Mouse (Mus musculus) forebrain, embryonic 16.5 days (tissue): Measurements from ENCODE around the gene Hivep3. TPM values are rescaled to one million over a fixed set of nuclear protein-coding genes. Genes with fewer than 3 reads are reported as not detected.
A peak's percentile ranks its signal among the peaks of the same experiment; 100 is the strongest.

ENCODE experiments used
- ATAC-seq: fragments of 200-750 bp; cut with Nextera tagmentation; 2 replicates; pipeline ENCODE4 v1.8.0; 2017; ENCODE audit warnings: mild to moderate bottlenecking, moderate library complexity
- H3K27ac ChIP-seq: fragments of 300-500 bp; sonication (generic); 2 replicates; pipeline ENCODE4 v1.5.1; 2014; ENCODE audit warnings: low read length, control low read depth
- H3K27me3 ChIP-seq: fragments of 300-500 bp; sonication (generic); replicated peaks from 2 replicates; pipeline ENCODE4 v1.6.1; 2014; ENCODE audit warnings: low read length; ENCODE audit not compliant: control insufficient read depth, insufficient read depth
- H3K36me3 ChIP-seq: fragments of 300-500 bp; sonication (generic); 2 replicates; pipeline ENCODE4 v1.6.1; 2014; ENCODE audit not compliant: control insufficient read depth, insufficient read depth
- H3K4me1 ChIP-seq: fragments of 300-500 bp; sonication (generic); replicated peaks from 2 replicates; pipeline ENCODE4 v1.6.1; 2014; ENCODE audit warnings: low read length; ENCODE audit not compliant: control insufficient read depth, insufficient read depth
- H3K4me2 ChIP-seq: fragments of 300-500 bp; sonication (generic); 2 replicates; pipeline ENCODE4 v1.6.1; 2014; ENCODE audit warnings: mild to moderate bottlenecking, low read length, control low read depth
- H3K4me3 ChIP-seq: fragments of 300-500 bp; sonication (generic); replicated peaks from 2 replicates; pipeline ENCODE4 v1.5.1; 2014; ENCODE audit warnings: mild to moderate bottlenecking, low read length, control low read depth
- H3K9ac ChIP-seq: fragments of 300-500 bp; sonication (generic); replicated peaks from 2 replicates; pipeline ENCODE4 v1.6.1; 2014; ENCODE audit warnings: low read depth, low read length, control low read depth
- H3K9me3 ChIP-seq: fragments of 300-500 bp; sonication (generic); 2 replicates; pipeline ENCODE4 v1.6.1; 2016; ENCODE audit warnings: low read length; ENCODE audit not compliant: control insufficient read depth
- WGBS: fragments of 180-500 bp; shearing (Covaris S2); extraction: QIAGEN DNeasy Blood & Tissue Kit; methylation state at CpG from one replicate; pipeline ENCODE4 v1.1.7; 2014; 5-methylcytosine and 5-hydroxymethylcytosine counted together
- polyA plus RNA-seq: library from polyadenylated mRNA; unstranded; fragments of >200 nt; fragmentation: Nextera tagmentation; extraction: Ambion mirVana; gene quantifications from 2 replicates; pipeline ENCODE4 v1.2.1, GENCODE M21; 2015

Gene Hivep3
- polyA plus RNA-seq, 1 experiment from 2014 or later: 26.4 TPM

DNA sequence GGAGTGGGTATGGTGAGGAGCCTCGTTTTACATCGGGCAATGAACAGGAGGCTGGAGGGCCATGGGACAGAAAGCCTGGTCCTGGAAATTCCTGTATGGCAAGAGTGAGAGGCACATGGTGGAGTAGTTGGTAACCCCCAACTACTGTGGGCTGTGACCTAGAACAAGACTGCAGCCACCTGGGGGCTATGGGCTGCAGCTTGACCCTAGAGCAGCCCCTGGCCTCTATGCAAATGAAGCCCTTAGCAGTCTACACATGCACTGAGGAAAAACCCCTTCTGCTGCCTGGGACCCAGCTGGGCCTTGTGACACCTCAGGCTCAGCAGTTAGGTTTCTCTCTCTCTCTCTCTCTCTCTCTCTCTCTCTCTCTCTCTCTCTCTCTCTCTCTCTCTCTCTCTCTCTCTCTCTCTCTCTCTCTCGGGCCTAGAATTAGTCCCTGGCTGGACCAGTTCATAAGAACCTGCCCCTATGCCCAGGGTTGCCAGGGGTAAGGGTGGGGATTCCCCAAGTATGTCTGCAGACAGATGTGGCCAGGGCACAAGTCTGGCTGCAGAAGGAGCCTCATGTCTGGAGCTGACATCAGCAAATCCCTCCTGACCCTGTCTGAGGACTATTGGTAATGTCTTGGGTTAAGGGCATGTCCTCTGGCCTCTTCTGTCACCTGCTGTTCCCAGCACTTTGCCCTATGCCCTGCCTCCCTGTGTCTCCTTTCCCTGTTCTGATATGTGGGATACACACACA lies 243.0 kb downstream of the Hivep3 start:
- ATAC-seq: no peak
- no peaks in the 10 kb centered on the region for H3K36me3 ChIP-seq
- H3K4me1 ChIP-seq: peaks cover 19% of the 10 kb centered on the region
- H3K27ac ChIP-seq: no peak overlapping the region
- no peak overlapping the region for H3K4me2 ChIP-seq
- no peaks in the 10 kb centered on the region for H3K27me3 ChIP-seq
- no peak overlapping the region for H3K9ac ChIP-seq
- H3K4me3 ChIP-seq: no peak overlapping the region
- 24% methylated on average over 3 of the region's 3 CpGs for WGBS
- H3K9me3 ChIP-seq: no peaks in the 10 kb centered on the region

DNA sequence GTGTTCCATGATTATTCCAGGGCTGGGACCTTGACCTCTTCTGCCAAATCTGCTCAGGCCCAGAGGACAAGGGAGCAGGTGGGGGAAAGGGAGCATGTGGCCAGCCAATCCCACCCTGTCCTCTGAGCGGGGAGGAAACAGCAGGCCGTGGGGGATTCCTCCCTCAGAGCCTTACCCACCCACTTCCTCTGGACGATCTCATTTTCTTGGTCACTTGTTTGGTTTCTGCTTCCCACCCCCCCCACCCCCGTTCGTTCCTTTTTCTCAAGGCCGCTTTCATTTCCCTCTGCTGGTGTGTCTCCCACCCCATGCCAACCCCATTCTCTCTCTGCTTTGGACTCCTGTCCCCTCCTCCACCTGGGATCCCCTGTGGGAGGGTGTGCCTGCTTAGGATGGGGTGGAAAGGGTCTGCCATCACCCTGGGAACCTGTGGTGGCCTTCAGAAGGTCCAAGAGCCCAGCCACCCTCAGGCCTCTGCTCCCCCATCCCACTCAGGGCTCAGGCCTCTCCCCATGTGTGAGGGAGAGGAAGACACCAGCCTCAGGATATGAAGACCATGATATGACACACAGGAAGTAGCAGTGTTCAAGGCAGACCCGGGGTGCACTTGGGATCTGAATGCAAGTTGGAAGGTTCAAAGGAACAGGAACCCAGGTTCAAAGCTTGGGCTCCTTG lies 244.4 kb downstream of the Hivep3 start:
- peaks cover 10% of the 10 kb centered on the region; the same call in 1 of the 2 replicates for H3K4me1 ChIP-seq
- no peaks in the 10 kb centered on the region for H3K27me3 ChIP-seq
- H3K4me3 ChIP-seq: no peak overlapping the region
- H3K4me2 ChIP-seq: no peak overlapping the region
- no peak for ATAC-seq
- H3K9me3 ChIP-seq: no peaks in the 10 kb centered on the region
- H3K9ac ChIP-seq: no peak overlapping the region
- H3K36me3 ChIP-seq: no peaks in the 10 kb centered on the region
- WGBS: 83% methylated on average over 7 of the region's 7 CpGs
- no peak overlapping the region for H3K27ac ChIP-seq

DNA sequence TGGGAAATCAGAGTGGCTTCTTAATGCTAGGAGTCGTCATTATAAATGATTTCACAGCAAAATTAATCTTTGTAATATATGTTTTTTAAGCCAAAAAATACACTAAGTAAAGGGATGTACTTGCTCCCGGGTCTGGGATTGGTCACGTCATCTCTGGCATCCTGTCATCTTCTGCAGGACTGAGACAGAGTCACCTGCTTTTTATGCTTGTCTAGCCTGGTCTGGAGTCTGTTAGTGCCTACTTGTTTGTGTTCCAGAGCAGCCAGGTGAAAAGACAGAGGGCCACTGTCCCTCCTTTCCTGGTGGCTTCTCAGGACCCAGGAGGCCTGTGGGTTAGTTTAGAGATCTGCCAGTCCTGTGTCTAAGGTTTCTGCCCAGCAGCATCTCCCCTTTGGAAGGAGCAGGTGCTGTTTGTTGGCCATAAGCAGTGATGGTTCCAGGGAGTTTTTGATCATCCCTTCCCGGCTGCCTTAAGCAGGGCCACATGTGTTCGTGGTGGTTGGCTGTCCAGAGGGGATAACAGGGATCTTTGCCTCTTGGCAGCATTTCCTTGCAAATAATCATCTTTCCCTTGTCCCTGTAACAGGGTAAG lies 245.8 kb downstream of the Hivep3 start:
- no peak for ATAC-seq
- Histone ChIP-seq H3K4me3 (no peak overlapping the region), H3K27ac (no peak overlapping the region), H3K4me1 (peaks cover 6% of the 10 kb centered on the region; the same call in 1 of the 2 replicates), H3K4me2 (no peak overlapping the region), H3K9ac (no peak overlapping the region), H3K36me3 (no peaks in the 10 kb centered on the region), H3K27me3 (no peaks in the 10 kb centered on the region), H3K9me3 (no peaks in the 10 kb centered on the region)
- 78% methylated on average over 5 of the region's 5 CpGs for WGBS

DNA sequence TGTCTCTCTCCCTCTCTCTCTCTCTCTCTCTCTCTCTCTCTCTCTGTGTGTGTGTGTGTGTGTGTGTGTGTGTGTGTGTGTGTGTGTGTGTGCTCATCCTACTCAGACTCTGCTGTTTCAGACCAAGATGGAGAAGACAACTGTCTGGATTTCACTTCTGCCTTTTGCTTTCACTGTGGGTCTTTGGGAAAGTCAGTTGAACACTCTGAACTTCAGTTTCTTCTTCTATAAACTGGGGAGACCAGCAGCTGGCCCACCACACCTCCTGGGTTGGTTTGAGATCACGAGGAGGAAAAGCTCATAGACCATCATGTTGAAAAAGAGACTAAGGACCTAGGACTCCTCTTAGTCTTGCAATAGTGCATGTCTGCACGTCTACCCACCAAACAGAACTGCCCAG lies 246.3 kb downstream of the Hivep3 start:
- no peak overlapping the region for H3K9ac ChIP-seq
- H3K4me1 ChIP-seq: peaks cover 6% of the 10 kb centered on the region; the same call in 1 of the 2 replicates
- no peak for ATAC-seq
- no peak overlapping the region for H3K4me2 ChIP-seq
- H3K27ac ChIP-seq: no peak overlapping the region
- 71% methylated on average over 2 of the region's 2 CpGs for WGBS
- no peaks in the 10 kb centered on the region for H3K27me3 ChIP-seq
- no peak overlapping the region for H3K4me3 ChIP-seq
- no peaks in the 10 kb centered on the region for H3K36me3 ChIP-seq
- no peaks in the 10 kb centered on the region for H3K9me3 ChIP-seq

DNA sequence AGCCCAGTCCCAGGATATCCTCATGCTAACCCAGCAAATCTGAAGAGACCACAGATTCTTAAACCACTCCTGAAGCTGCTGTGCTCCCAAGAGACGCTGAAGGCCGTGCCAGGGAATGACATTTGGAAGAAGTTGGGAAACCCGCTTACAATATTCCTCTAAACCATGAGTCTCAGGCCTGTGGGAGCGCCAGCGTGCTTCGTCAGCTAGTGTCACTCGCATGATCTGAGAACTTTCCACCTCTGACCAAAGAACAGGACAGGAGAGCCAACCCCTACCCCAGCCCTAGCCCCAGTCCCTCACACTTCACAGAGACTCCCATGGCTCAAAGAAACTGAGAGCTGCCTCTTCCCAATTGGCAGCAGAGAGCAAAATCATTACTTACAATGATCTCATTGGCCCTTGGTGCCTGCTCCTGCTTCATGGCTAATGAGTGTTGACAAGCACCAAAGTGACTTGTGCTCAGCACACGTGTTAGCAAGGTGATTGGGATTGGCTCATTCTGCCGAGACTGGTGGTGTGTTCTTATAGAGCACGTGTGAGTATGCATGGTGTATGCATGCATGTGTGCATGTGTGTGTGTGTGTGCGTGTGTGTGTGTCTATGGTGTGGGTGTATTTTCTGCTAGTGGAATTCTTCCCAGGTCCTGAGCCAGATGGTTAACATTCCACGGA lies 247.6 kb downstream of the Hivep3 start:
- Histone ChIP-seq H3K9me3 (no peaks in the 10 kb centered on the region), H3K27ac (no peak overlapping the region), H3K4me3 (no peak overlapping the region), H3K27me3 (no peaks in the 10 kb centered on the region), H3K4me2 (no peak overlapping the region), H3K9ac (no peak overlapping the region), H3K36me3 (no peaks in the 10 kb centered on the region), H3K4me1 (peaks cover 6% of the 10 kb centered on the region)
- ATAC-seq: no peak
- 78% methylated on average over 12 of the region's 12 CpGs for WGBS

DNA sequence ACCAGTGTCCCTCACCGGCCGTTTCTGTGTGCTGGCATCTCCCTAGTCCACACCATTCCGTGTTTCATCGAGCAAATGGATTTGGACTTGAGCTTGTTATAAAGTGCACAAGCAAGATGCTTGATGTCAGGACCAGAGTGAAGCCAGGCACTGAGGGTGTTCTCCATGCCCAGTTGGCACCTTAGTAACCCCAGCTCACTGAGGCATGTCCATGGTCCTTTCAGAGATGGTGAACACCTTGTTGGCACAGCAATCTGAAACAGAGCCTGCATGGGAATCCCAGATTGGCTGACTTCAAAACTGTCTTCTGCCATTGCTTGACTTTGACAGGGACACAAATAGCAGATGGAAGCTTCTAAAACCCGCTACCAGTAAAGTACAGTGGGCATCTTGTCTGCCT lies 252.5 kb downstream of the Hivep3 start:
- Histone ChIP-seq H3K27ac (peak overlapping the region; percentile 86), H3K27me3 (no peaks in the 10 kb centered on the region), H3K9me3 (no peaks in the 10 kb centered on the region), H3K4me2 (no peak overlapping the region), H3K4me1 (peaks cover 23% of the 10 kb centered on the region), H3K4me3 (no peak overlapping the region), H3K9ac (no peak overlapping the region), H3K36me3 (no peaks in the 10 kb centered on the region)
- 85% methylated on average over 5 of the region's 5 CpGs for WGBS
- no peak for ATAC-seq

DNA sequence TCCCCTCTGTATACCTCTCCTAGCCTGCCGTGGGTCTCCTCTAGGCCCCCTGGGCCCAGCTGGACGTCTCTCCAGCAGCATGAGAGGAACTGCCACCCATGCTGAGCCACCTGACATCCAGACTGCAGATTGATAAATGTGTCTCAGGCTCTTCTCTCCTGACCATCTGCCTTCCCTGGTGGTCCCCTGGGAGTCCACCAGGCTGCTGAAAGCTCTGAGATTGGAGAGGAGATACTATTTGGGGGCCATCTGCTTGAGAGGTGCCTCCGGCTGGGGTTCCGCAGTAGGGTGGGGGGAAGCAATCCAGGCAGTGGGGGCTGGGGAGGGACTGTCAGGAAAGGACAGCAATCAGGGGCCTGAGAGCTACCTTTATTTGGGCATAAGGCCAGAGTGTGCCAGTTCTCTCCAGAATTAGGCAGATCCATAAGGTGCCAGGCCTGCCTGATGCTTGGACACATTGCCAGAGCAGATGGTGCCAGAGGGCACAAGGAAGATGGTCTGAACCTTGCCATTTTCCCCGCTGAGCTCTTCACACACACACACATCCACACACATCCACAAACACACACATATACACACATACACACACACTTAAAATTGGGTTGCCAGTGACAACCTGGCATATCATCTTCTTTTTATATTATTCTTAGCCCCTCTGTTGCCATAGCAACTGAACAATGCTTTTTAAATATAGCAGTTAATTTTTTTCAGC lies 253.2 kb downstream of the Hivep3 start:
- no peaks in the 10 kb centered on the region for H3K27me3 ChIP-seq
- no peak overlapping the region for H3K9ac ChIP-seq
- WGBS: 55% methylated on average over 5 of the region's 5 CpGs
- no peaks in the 10 kb centered on the region for H3K9me3 ChIP-seq
- no peak overlapping the region for H3K4me2 ChIP-seq
- peaks cover 21% of the 10 kb centered on the region for H3K4me1 ChIP-seq
- H3K36me3 ChIP-seq: no peaks in the 10 kb centered on the region
- H3K27ac ChIP-seq: peak overlapping the region; percentile 86
- H3K4me3 ChIP-seq: no peak overlapping the region
- peak; percentile 59 for ATAC-seq

DNA sequence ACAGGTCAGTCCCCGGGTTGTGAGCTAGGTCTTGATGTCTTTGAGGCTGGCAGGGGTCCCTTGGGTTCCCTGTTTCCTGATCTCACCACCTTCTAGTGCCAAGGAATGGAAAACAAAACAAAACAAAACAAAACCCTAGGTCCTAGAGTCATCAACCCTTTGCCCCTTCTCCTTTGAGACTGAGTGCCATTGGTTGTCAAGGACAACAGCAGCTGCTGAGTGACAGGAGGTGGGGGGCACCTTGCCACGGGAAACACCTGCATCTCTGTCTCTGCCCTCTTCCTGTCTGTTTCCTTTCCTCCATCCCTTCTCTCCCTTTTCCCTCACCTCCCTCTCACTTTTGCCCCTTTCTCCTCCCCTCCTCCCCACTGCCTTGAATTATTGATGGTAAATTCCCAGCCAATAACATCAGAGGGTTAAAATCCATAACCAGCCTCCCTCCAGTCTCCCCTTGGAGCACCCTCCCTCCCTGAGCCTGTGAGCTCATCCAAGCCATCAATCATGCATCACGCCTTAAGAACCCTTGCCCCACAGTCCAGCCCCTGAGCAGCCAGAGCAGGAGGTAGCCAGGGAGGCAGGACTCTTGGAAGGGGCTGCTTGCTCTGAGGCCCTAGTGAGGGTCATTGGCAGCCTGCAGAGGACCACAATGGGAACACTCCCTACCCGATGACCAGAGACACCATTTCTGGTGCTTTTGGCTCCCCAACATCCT lies 253.9 kb downstream of the Hivep3 start:
- H3K4me3 ChIP-seq: no peak overlapping the region
- no peaks in the 10 kb centered on the region for H3K36me3 ChIP-seq
- H3K4me2 ChIP-seq: no peak overlapping the region
- ATAC-seq: peak; percentile 9; the same call in 1 of the 2 replicates
- 47% methylated on average over 4 of the region's 4 CpGs for WGBS
- no peaks in the 10 kb centered on the region for H3K27me3 ChIP-seq
- peak overlapping the region; percentile 58 for H3K27ac ChIP-seq
- no peak overlapping the region for H3K9ac ChIP-seq
- H3K4me1 ChIP-seq: peaks cover 21% of the 10 kb centered on the region
- no peaks in the 10 kb centered on the region for H3K9me3 ChIP-seq
